Mouse (Mus musculus) lung, adult 2 months (tissue): ENCODE data around the gene CN725425.

ENCODE experiments used
- CTCF ChIP-seq: fragments of 200-500 bp; IDR thresholded peaks from 2 replicates; pipeline ENCODE4 v1.5.1; 2011; ENCODE audit warnings: mild to moderate bottlenecking, low read length, control low read depth; ENCODE audit not compliant: insufficient read depth
- POLR2A ChIP-seq: fragments of 200-500 bp; IDR thresholded peaks from 2 replicates; pipeline ENCODE4 v1.6.1; 2011; ENCODE audit warnings: low read depth, mild to moderate bottlenecking, control low read depth, low read length, borderline replicate concordance; ENCODE audit errors: extremely low read depth

DNA sequence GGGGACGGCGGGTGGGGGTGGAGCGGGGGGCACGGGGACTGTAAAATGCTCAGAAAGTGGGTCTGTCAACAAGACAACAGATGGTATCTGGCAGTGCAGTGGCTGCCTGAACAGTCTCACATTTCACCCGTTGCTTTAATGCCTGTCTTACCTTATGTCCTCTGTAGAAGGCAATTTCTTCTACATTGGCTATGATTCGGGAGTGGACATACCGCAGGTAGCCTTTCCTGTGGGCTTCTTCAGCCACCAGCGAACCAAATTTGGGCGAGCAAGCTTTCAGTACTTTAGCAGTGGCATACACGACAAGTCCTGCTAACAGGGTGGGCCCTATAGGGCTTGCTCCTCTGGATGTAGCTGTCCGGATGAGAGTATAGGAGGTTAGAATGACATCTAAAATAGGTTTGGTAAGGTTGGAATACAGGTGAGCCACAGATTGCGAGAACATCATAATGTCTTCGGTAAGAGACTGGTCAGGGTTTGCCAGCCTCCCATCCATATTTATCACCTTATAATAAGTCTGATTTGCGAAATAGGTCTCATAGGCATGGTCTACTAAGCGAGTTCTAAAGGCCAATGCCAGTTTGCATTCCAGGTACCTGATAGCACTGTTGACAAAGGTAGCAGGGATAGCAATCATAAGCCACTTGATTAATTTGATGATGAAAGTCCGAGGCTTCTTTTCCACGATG, 8.6 kb upstream of the CN725425 start:
- TF ChIP-seq CTCF: no peak
- TF ChIP-seq POLR2A: no peak
